7 mouse cellular contexts compared by ENCODE assay signal in genomic region chr9:21002627-21003551, GRCm38 (mm10). TPM values are rescaled to one million over a fixed set of nuclear protein-coding genes. Genes with fewer than 3 reads are reported as not detected.
DNase-seq lines count a peak whose midpoint lies in the region; ATAC-seq and TF ChIP-seq lines count a peak whose summit lies in the region.

Mrpl4 (plus strand) TSS chr9:21002738.

- H3K4me3 ChIP-seq in embryonic facial prominence, embryonic 12.5 days, result peak within 1 kb of the TSS; percentile 92
- peak within 1 kb of the TSS; percentile 54 for H3K4me3 ChIP-seq in kidney, adult 2 months (ENCODE audit: insufficient read depth, low read depth, low read length)
- peak within 1 kb of the TSS; percentile 78 for H3K4me3 ChIP-seq in limb, embryonic 12.5 days (replicated peaks)
- peak within 1 kb of the TSS; percentile 63 for H3K4me3 ChIP-seq in midbrain, embryonic 15.5 days
- H3K4me3 ChIP-seq in spleen, adult 2 months (ENCODE audit: extremely low read depth, insufficient read depth, insufficient read length), result peak within 1 kb of the TSS; percentile 81

- peak; percentile 89 for DNase-seq in adrenal gland, postnatal 25 days
- peak; percentile 88 to 92 for DNase-seq in heart, adult 18-20 months
- DNase-seq in kidney, adult 2 months, result peak; percentile 91
- DNase-seq in spleen, adult 2 months (ENCODE audit: low read depth in 1 of 2, low spot score in 2 of 2), result peak; percentile 61 to 78

- no peaks in the 10 kb centered on the region for H3K27me3 ChIP-seq in embryonic facial prominence, embryonic 12.5 days
- no peaks in the 10 kb centered on the region for H3K27me3 ChIP-seq in kidney, adult 2 months (replicated peaks; ENCODE audit: control insufficient read depth, insufficient read depth, low read length)
- no peaks in the 10 kb centered on the region for H3K27me3 ChIP-seq in limb, embryonic 12.5 days
- H3K27me3 ChIP-seq in midbrain, embryonic 15.5 days (replicated peaks), result no peaks in the 10 kb centered on the region
- no peaks in the 10 kb centered on the region for H3K27me3 ChIP-seq in spleen, adult 2 months (ENCODE audit: control insufficient read depth, insufficient read depth, low read length)

- peak within 1 kb of the TSS; percentile 76 for H3K9ac ChIP-seq in embryonic facial prominence, embryonic 12.5 days
- peak within 1 kb of the TSS; percentile 84 for H3K9ac ChIP-seq in limb, embryonic 12.5 days (replicated peaks)
- peak within 1 kb of the TSS; percentile 61 for H3K9ac ChIP-seq in midbrain, embryonic 15.5 days

- ATAC-seq in embryonic facial prominence, embryonic 12.5 days (ENCODE audit: insufficient number of reproducible peaks, insufficient read depth, low FRiP score, low TSS enrichment), result peak; percentile 74
- peak; percentile 67 for ATAC-seq in limb, embryonic 12.5 days (ENCODE audit: insufficient number of reproducible peaks, insufficient read depth, low FRiP score, low TSS enrichment, low read depth)
- ATAC-seq in midbrain, embryonic 15.5 days (replicated peaks), result peak; percentile 91

- no peak for TF ChIP-seq CTCF in kidney, adult 2 months (conservative IDR thresholded peaks at IDR 0.05; ENCODE audit: insufficient read depth, insufficient read length, low read depth, low read length)
- TF ChIP-seq CTCF in spleen, adult 2 months (IDR thresholded peaks at IDR 0.05; ENCODE audit: extremely low read depth, insufficient read depth, insufficient read length, insufficient replicate concordance), result no peak

- H3K9me3 ChIP-seq in embryonic facial prominence, embryonic 12.5 days, result no peaks in the 10 kb centered on the region
- no peaks in the 10 kb centered on the region for H3K9me3 ChIP-seq in limb, embryonic 12.5 days
- no peaks in the 10 kb centered on the region for H3K9me3 ChIP-seq in midbrain, embryonic 15.5 days

- H3K27ac ChIP-seq in embryonic facial prominence, embryonic 12.5 days, result peak within 1 kb of the TSS; percentile 83
- H3K27ac ChIP-seq in kidney, adult 2 months (ENCODE audit: insufficient read depth, low read depth, low read length), result peak within 1 kb of the TSS; percentile 22
- peak within 1 kb of the TSS; percentile 67 for H3K27ac ChIP-seq in limb, embryonic 12.5 days
- peak within 1 kb of the TSS; percentile 77 for H3K27ac ChIP-seq in midbrain, embryonic 15.5 days
- H3K27ac ChIP-seq in spleen, adult 2 months (ENCODE audit: insufficient read depth, low read length), result peak within 1 kb of the TSS; percentile 76

- TF ChIP-seq POLR2A in kidney, adult 2 months (IDR thresholded peaks at IDR 0.05; ENCODE audit: low read depth, low read length), result peak; percentile 64
- TF ChIP-seq POLR2A in spleen, adult 2 months (IDR thresholded peaks at IDR 0.05; ENCODE audit: low read depth, low read length), result peak; percentile 75

- peaks cover 35% of the 10 kb centered on the region for H3K36me3 ChIP-seq in embryonic facial prominence, embryonic 12.5 days
- H3K36me3 ChIP-seq in kidney, adult 2 months (ENCODE audit: control insufficient read depth, insufficient read depth, low read length), result no peaks in the 10 kb centered on the region; the same call in 1 of the 2 replicates
- peaks cover 34% of the 10 kb centered on the region for H3K36me3 ChIP-seq in limb, embryonic 12.5 days
- H3K36me3 ChIP-seq in midbrain, embryonic 15.5 days (replicated peaks), result peaks cover 24% of the 10 kb centered on the region; the same call in 1 of the 2 replicates
- H3K36me3 ChIP-seq in spleen, adult 2 months (ENCODE audit: control insufficient read depth, insufficient read depth, low read length), result peaks cover 15% of the 10 kb centered on the region

- H3K4me1 ChIP-seq in embryonic facial prominence, embryonic 12.5 days, result peaks cover 4% of the 10 kb centered on the region
- no peaks in the 10 kb centered on the region; the same call in 1 of the 2 replicates for H3K4me1 ChIP-seq in kidney, adult 2 months (ENCODE audit: control insufficient read depth, insufficient read depth, low read length)
- H3K4me1 ChIP-seq in limb, embryonic 12.5 days (replicated peaks), result peaks cover 5% of the 10 kb centered on the region; the same call in 1 of the 2 replicates
- peaks cover 14% of the 10 kb centered on the region for H3K4me1 ChIP-seq in midbrain, embryonic 15.5 days
- no peaks in the 10 kb centered on the region; the same call in 1 of the 2 replicates for H3K4me1 ChIP-seq in spleen, adult 2 months (ENCODE audit: control insufficient read depth, insufficient read depth, insufficient read length)

- WGBS in embryonic facial prominence, embryonic 12.5 days, result under 1% methylated on average over 72 of the region's 72 CpGs
- WGBS in kidney, adult 2 months, result under 1% methylated on average over 72 of the region's 72 CpGs
- WGBS in limb, embryonic 12.5 days, result under 1% methylated on average over 72 of the region's 72 CpGs
- under 1% methylated on average over 72 of the region's 72 CpGs for WGBS in midbrain, embryonic 15.5 days
- under 1% methylated on average over 72 of the region's 72 CpGs for WGBS in spleen, adult 2 months

- H3K4me2 ChIP-seq in embryonic facial prominence, embryonic 12.5 days (replicated peaks), result peak within 1 kb of the TSS; percentile 86
- peak within 1 kb of the TSS; percentile 86 for H3K4me2 ChIP-seq in limb, embryonic 12.5 days
- H3K4me2 ChIP-seq in midbrain, embryonic 15.5 days, result peak within 1 kb of the TSS; percentile 70

RNA-seq across cellular contexts. Expression of gene Mrpl4, which starts in this region (rescaled TPM):
- total RNA-seq in adrenal gland, postnatal 25 days (2021), result 113 and 122 TPM in 2 replicates
- 128 TPM in 2 replicates for polyA plus RNA-seq in embryonic facial prominence, embryonic 12.5 days (2016; fragmentation: Nextera tagmentation; extraction: Ambion mirVana)
- total RNA-seq in heart, adult 18-20 months (2021), result 100 to 1,000 TPM; 130 to 138 TPM
- 175 and 213 TPM in 2 replicates for polyA plus RNA-seq in kidney, adult 2 months (2012; rRNA removed)
- 134 and 135 TPM in 2 replicates for polyA plus RNA-seq in limb, embryonic 12.5 days (2016; fragmentation: Nextera tagmentation; extraction: Ambion mirVana)
- polyA plus RNA-seq in midbrain, embryonic 15.5 days (2015; fragmentation: Nextera tagmentation; extraction: Ambion mirVana), result 93.4 and 110 TPM in 2 replicates
- polyA plus RNA-seq in spleen, adult 2 months (2012; rRNA removed), result 75.8 and 99.7 TPM in 2 replicates

Comparison
In these comparisons a context has a peak if more than half of its experiments do, and no peak if none do; other contexts are left out.
1. Peak in every context shown above with its lines: DNase-seq, ATAC-seq, H3K4me3 ChIP-seq and H3K27ac ChIP-seq.
2. H3K27ac ChIP-seq: peak in every context shown above with its lines; median percentile 83 in embryonic facial prominence, embryonic 12.5 days; 77 in midbrain, embryonic 15.5 days; 76 in spleen, adult 2 months; 67 in limb, embryonic 12.5 days; 22 in kidney, adult 2 months.